Mouse (Mus musculus) thymus, adult 2 months (tissue): Measurements from ENCODE around the gene Rragc. TPM values are rescaled to one million over a fixed set of nuclear protein-coding genes. Genes with fewer than 3 reads are reported as not detected.
A peak's percentile ranks its signal among the peaks of the same experiment; 100 is the strongest.
"Not testable (repeated sequence)": the region's sequence is repeated elsewhere in the genome, so short reads cannot be mapped to it uniquely, and the experiment has no call there.

ENCODE experiments used
- DNase-seq: peaks from one replicate; pipeline ENCODE4 v3.0.0; 2021
- H3K27ac ChIP-seq: fragments of 200-500 bp; 2 replicates; pipeline ENCODE4 v1.5.1; 2012; ENCODE audit warnings: low read length, control low read depth; ENCODE audit not compliant: control insufficient read depth, insufficient read depth
- H3K27me3 ChIP-seq: fragments of 200-500 bp; 2 replicates; pipeline ENCODE4 v1.6.1; 2012; ENCODE audit warnings: mild to moderate bottlenecking, low read length, moderate library complexity, mixed read lengths; ENCODE audit not compliant: control insufficient read depth, insufficient read depth
- H3K36me3 ChIP-seq: fragments of 200-500 bp; 2 replicates; pipeline ENCODE4 v1.6.1; 2012; ENCODE audit warnings: mild to moderate bottlenecking, low read length, moderate library complexity; ENCODE audit not compliant: control insufficient read depth, insufficient read depth
- H3K4me1 ChIP-seq: fragments of 200-500 bp; replicated peaks from 2 replicates; pipeline ENCODE4 v1.6.1; 2012; ENCODE audit warnings: low read length; ENCODE audit not compliant: control insufficient read depth, insufficient read depth
- H3K4me3 ChIP-seq: fragments of 200-500 bp; 2 replicates; pipeline ENCODE4 v1.5.1; 2012; ENCODE audit warnings: mild to moderate bottlenecking, low read length, control low read depth, moderate library complexity; ENCODE audit not compliant: control insufficient read depth, insufficient read depth
- CTCF ChIP-seq: fragments of 200-500 bp; IDR thresholded peaks from 2 replicates; pipeline ENCODE4 v1.5.1; 2012; ENCODE audit warnings: mild to moderate bottlenecking, control low read depth, low read length, moderate library complexity, borderline replicate concordance; ENCODE audit not compliant: control insufficient read depth, poor library complexity, insufficient read depth; ENCODE audit errors: extremely low read depth
- POLR2A ChIP-seq: fragments of 200-500 bp; IDR thresholded peaks from 2 replicates; pipeline ENCODE4 v1.6.1; 2012; ENCODE audit warnings: mild to moderate bottlenecking, low read length, control low read depth, moderate library complexity; ENCODE audit not compliant: control insufficient read depth, poor library complexity, insufficient read depth; ENCODE audit errors: extremely low read depth
- WGBS: fragments of 180-500 bp; shearing (Covaris S2); methylation state at CpG from one replicate; pipeline ENCODE4 v1.1.7; 2018; 5-methylcytosine and 5-hydroxymethylcytosine counted together
- polyA plus RNA-seq: library from polyadenylated mRNA; depleted of rRNA; stranded (reverse); fragments of >200 nt; gene quantifications from 2 replicates; pipeline ENCODE4 v1.2.3, GENCODE M21; 2012

Gene Rragc
- polyA plus RNA-seq, 1 experiment = 44.6 TPM

DNA sequence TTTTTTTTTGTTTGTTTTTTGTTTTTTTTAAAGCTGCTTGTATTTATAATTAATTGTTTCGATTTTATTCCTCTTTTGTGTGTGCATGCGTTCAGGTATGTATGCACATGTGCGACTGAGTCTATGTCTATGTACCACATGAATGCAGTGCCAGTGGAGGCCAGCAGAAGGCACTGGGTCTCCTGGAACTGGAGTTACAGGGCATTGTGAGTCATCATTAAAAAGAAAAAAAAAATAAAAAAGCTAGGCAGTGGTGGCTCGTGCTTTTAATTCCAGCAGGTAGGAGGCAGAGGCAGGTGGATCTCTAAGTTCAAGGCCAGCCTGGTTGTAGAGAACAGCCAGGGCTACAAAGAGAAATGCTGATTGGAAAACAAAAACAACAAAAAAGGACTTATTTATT is 12.7 kb downstream of the Rragc start:
- no peaks in the 10 kb centered on the region for H3K4me1 ChIP-seq
- H3K27ac ChIP-seq = no peak overlapping the region
- 97% methylated on average over 4 of the region's 4 CpGs for WGBS
- no peak overlapping the region for H3K4me3 ChIP-seq
- no peaks in the 10 kb centered on the region for H3K27me3 ChIP-seq
- DNase-seq = no peak
- no peak for TF ChIP-seq CTCF
- TF ChIP-seq POLR2A = no peak
- H3K36me3 ChIP-seq = peaks cover 60% of the 10 kb centered on the region

GRCm38 (mm10) chr4:123934306-123934705 is 17.1 kb downstream of the Rragc start:
- no peak for DNase-seq
- H3K4me3 ChIP-seq = no peak overlapping the region
- TF ChIP-seq POLR2A = no peak

GRCm38 (mm10) chr4:123936059-123936458 is 18.8 kb downstream of the Rragc start:
- 96% methylated on average over 7 of the region's 7 CpGs for WGBS
- TF ChIP-seq POLR2A (no peak), CTCF (no peak)
- DNase-seq = no peak
- Histone ChIP-seq H3K4me1 (0 out of 2 replicates have a peak, but pooled peaks cover 3% of the 10 kb centered on the region), H3K4me3 (no peak overlapping the region), H3K27ac (no peak overlapping the region), H3K36me3 (peaks cover 45% of the 10 kb centered on the region), H3K27me3 (no peaks in the 10 kb centered on the region)

More at GRCm38 (mm10) chr4:123934306-123934705, 17.1 kb downstream of the Rragc start:
- 96% methylated on average over 4 of the region's 4 CpGs for WGBS
- Histone ChIP-seq H3K36me3 (peaks cover 56% of the 10 kb centered on the region), H3K27me3 (no peaks in the 10 kb centered on the region), H3K4me1 (no peaks in the 10 kb centered on the region), H3K27ac (no peak overlapping the region)

- WGBS = 3% methylated on average over 4 of the region's 4 CpGs
- peak; percentile 70 for DNase-seq
- Histone ChIP-seq H3K4me1 (peaks cover 6% of the 10 kb centered on the region; the same call in 1 of the 2 replicates), H3K36me3 (peaks cover 23% of the 10 kb centered on the region), H3K27me3 (no peaks in the 10 kb centered on the region), H3K4me3 (no peak overlapping the region), H3K27ac (no peak overlapping the region)
- TF ChIP-seq CTCF (no peak), POLR2A (no peak)
Measured at GRCm38 (mm10) chr4:123939838-123940237, 22.6 kb downstream of the Rragc start.

GRCm38 (mm10) chr4:123940878-123941277 is 23.6 kb downstream of the Rragc start:
- H3K36me3 ChIP-seq = peaks cover 13% of the 10 kb centered on the region
- H3K4me1 ChIP-seq, H3K4me3 ChIP-seq, H3K27ac ChIP-seq, H3K27me3 ChIP-seq: not testable (repeated sequence)
- WGBS = 5% methylated on average over 7 of the region's 7 CpGs
- peak; percentile 30 for DNase-seq

GRCm38 (mm10) chr4:123946701-123947100 is 29.5 kb downstream of the Rragc start:
- no peak overlapping the region for H3K27ac ChIP-seq
- no peaks in the 10 kb centered on the region for H3K4me1 ChIP-seq
- 98% methylated on average over 4 of the region's 4 CpGs for whole genome bisulfite sequencing
- no peak for DNase-seq
- no peaks in the 10 kb centered on the region for H3K36me3 ChIP-seq
- no peak overlapping the region for H3K4me3 ChIP-seq
- TF ChIP-seq CTCF (no peak), POLR2A (no peak)
- H3K27me3 ChIP-seq = no peaks in the 10 kb centered on the region

DNA sequence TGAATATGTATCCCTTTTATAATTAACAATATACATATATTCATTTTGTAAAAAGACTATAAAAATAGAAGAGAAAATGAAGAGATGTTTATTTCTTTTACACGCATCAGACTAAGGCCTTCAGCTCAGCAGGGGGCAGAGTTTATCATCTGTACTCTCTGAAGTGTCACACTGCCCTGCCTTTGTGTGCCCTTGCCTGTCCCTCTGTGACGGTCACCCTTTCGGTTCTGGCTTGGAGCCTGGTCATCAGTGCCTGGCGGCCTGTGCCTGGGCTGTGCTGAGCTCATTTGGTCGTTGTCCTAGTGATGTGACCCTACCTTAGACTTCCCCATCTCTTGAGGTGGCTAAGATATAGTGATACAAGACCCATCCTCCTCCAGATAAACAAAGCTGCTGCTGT is 29.9 kb downstream of the Rragc start:
- DNase-seq = no peak
- Histone ChIP-seq H3K27me3 (no peaks in the 10 kb centered on the region), H3K4me1 (no peaks in the 10 kb centered on the region; the same call in 1 of the 2 replicates), H3K4me3 (no peak overlapping the region), H3K36me3 (no peaks in the 10 kb centered on the region), H3K27ac (no peak overlapping the region)
- no peak for TF ChIP-seq POLR2A
- TF ChIP-seq CTCF = no peak
- WGBS = 92% methylated on average over 5 of the region's 5 CpGs
